Mouse (Mus musculus) spleen, adult 12 weeks (tissue): ENCODE measurements around the gene Gm10024.
"Not testable (repeated sequence)": the region's sequence is repeated elsewhere in the genome, so short reads cannot be mapped to it uniquely, and the experiment has no call there.

ENCODE experiments used
- DNase-seq: peaks from one replicate; pipeline ENCODE4 v3.0.0; 2022; ENCODE audit warnings: low spot score

Gm10024 gene

GRCm38 (mm10) chr10:77735928-77736327 lies 24.7 kb downstream of the Gm10024 start:
- no peak for DNase-seq

GRCm38 (mm10) chr10:77738929-77739328 lies 27.7 kb downstream of the Gm10024 start:
- no peak for DNase-seq

- DNase-seq = not testable (repeated sequence)
Measured at GRCm38 (mm10) chr10:77741924-77742688, 30.8 kb downstream of the Gm10024 start, which contains the start of gene Gm18596. Gm18596 (minus strand) TSS chr10:77742638.

GRCm38 (mm10) chr10:77750686-77751085 lies 39.4 kb downstream of the Gm10024 start:
- DNase-seq = not testable (repeated sequence)

- not testable (repeated sequence) for DNase-seq
Measured at GRCm38 (mm10) chr10:77751254-77751653, 40.0 kb downstream of the Gm10024 start, which contains the start of gene Gm9736. Gm9736 (minus strand) TSS chr10:77751354.

- not testable (repeated sequence) for DNase-seq
Measured at GRCm38 (mm10) chr10:77752312-77752711, 41.1 kb downstream of the Gm10024 start.

- DNase-seq = no peak
Measured at GRCm38 (mm10) chr10:77753448-77753847, 42.2 kb downstream of the Gm10024 start.

- not testable (repeated sequence) for DNase-seq
Measured at GRCm38 (mm10) chr10:77759582-77759981, 48.3 kb downstream of the Gm10024 start, which contains the start of gene Gm3233. Gm3233 (minus strand) TSS chr10:77759682.
